In genomic region chr1:184771202-184771890, GRCm38 (mm10) we compare ENCODE assay signal across 9 mouse cellular contexts. TPM values are rescaled to one million over a fixed set of nuclear protein-coding genes. Genes with fewer than 3 reads are reported as not detected.
A peak's percentile ranks its signal among the peaks of the same experiment; 100 is the strongest.
DNase-seq lines count a peak whose midpoint lies in the region; ATAC-seq and TF ChIP-seq lines count a peak whose summit lies in the region.
"Had no signal": no experiment of that assay in that cellular context is flagged by ENCODE, and none has a peak within 500 bp of the region (broad histone marks: within the 10 kb centered on the region; RNA-seq: fewer than 3 reads in every experiment).

No protein-coding gene starts in this region.

- TF ChIP-seq EP300 in CH12.LX (IDR thresholded peaks at IDR 0.05; ENCODE audit: low read length) = no peak

- H3K36me3 ChIP-seq in CH12.LX (replicated peaks in 1 of 2; ENCODE audit: control insufficient read depth in 1 of 2, insufficient read depth in 1 of 2, low read length in 1 of 2) = no peaks in the 10 kb centered on the region
- H3K36me3 ChIP-seq in forebrain, embryonic 13.5 days (ENCODE audit: poor library complexity, severe bottlenecking) = no peaks in the 10 kb centered on the region
- no peaks in the 10 kb centered on the region for H3K36me3 ChIP-seq in thymus, adult 2 months (ENCODE audit: control insufficient read depth, insufficient read depth, low read length)

- no peak overlapping the region for H3K4me3 ChIP-seq in CH12.LX (replicated peaks in 1 of 3; ENCODE audit: low read depth in 2 of 3, low read length in 2 of 3, poor library complexity in 1 of 3)
- H3K4me3 ChIP-seq in forebrain, embryonic 13.5 days = no peak overlapping the region
- no peak overlapping the region for H3K4me3 ChIP-seq in thymus, adult 2 months (ENCODE audit: control insufficient read depth, insufficient read depth, low read length)
- H3K4me3 ChIP-seq: erythroblast, embryonic 14.5 days had no signal

- dilution Hi-C loops in CH12.LX (cut with MboI; ENCODE audit: extremely low pct_ligation_motif_present, extremely low pct_unique_long_range_greater_than_20kb, low sequenced_read_pairs) = no loop called here

- peak; percentile 71 to 75 for TF ChIP-seq CTCF in CH12.LX (conservative IDR thresholded peaks at IDR 0.05 in 1 of 2, IDR thresholded peaks at IDR 0.05 in 1 of 2; ENCODE audit: low read depth in 2 of 2, low read length in 2 of 2)
- TF ChIP-seq CTCF in thymus, adult 2 months (IDR thresholded peaks at IDR 0.05; ENCODE audit: borderline replicate concordance, control insufficient read depth, extremely low read depth, insufficient read depth, low read length, poor library complexity) = 0 out of 2 replicates have a peak, but pooled peaks have one; percentile 52

- peaks cover 0 to 4% of the 10 kb centered on the region in 2 experiments; a peak in 1 of 4 replicates for H3K4me1 ChIP-seq in CH12.LX (ENCODE audit: control insufficient read depth in 1 of 2, insufficient read depth in 2 of 2)
- H3K4me1 ChIP-seq in forebrain, embryonic 13.5 days = no peaks in the 10 kb centered on the region
- H3K4me1 ChIP-seq in thymus, adult 2 months (replicated peaks; ENCODE audit: control insufficient read depth, insufficient read depth, low read length) = no peaks in the 10 kb centered on the region

- H3K27me3 ChIP-seq in CH12.LX (replicated peaks) = no peaks in the 10 kb centered on the region
- no peaks in the 10 kb centered on the region; the same call in 1 of the 2 replicates for H3K27me3 ChIP-seq in forebrain, embryonic 13.5 days
- no peaks in the 10 kb centered on the region for H3K27me3 ChIP-seq in thymus, adult 2 months (ENCODE audit: control insufficient read depth, insufficient read depth, low read length)

- no peak for TF ChIP-seq POLR2A in CH12.LX (IDR thresholded peaks at IDR 0.05; ENCODE audit: low read depth, low read length)
- TF ChIP-seq POLR2A in thymus, adult 2 months (IDR thresholded peaks at IDR 0.05; ENCODE audit: control insufficient read depth, extremely low read depth, insufficient read depth, low read length, poor library complexity) = no peak

- peak; percentile 57; the same call in 1 of the 2 replicates for ATAC-seq in forebrain, embryonic 13.5 days
- peak; percentile 67; the same call in 1 of the 2 replicates for ATAC-seq in neutrophil, adult 5-6 weeks (ENCODE audit: extremely low read depth, insufficient number of reproducible peaks, low FRiP score, poor library complexity, severe bottlenecking)

- no peak overlapping the region for H3K27ac ChIP-seq in CH12.LX (ENCODE audit: insufficient read depth, low read depth)
- H3K27ac ChIP-seq in forebrain, embryonic 13.5 days = no peak overlapping the region
- H3K27ac ChIP-seq in thymus, adult 2 months (ENCODE audit: control insufficient read depth, insufficient read depth, low read length) = no peak overlapping the region

- H3K9ac ChIP-seq in CH12.LX (ENCODE audit: insufficient read depth, low read depth) = no peak overlapping the region
- no peak overlapping the region for H3K9ac ChIP-seq in forebrain, embryonic 13.5 days

- H3K9me3 ChIP-seq in CH12.LX (replicated peaks; ENCODE audit: low read length) = no peaks in the 10 kb centered on the region
- no peaks in the 10 kb centered on the region for H3K9me3 ChIP-seq in forebrain, embryonic 13.5 days (replicated peaks)

- no peaks in the 10 kb centered on the region for H3K79me2 ChIP-seq in CH12.LX (replicated peaks; ENCODE audit: control insufficient read depth, extremely low read depth, insufficient read depth, poor library complexity, severe bottlenecking)

- H3K4me2 ChIP-seq in CH12.LX (ENCODE audit: insufficient read depth, low read depth, poor library complexity, severe bottlenecking) = no peak overlapping the region
- H3K4me2 ChIP-seq in forebrain, embryonic 13.5 days = no peak overlapping the region

- WGBS in forebrain, embryonic 13.5 days = 25% methylated on average over 18 of the region's 18 CpGs
- WGBS in thymus, adult 2 months = 25% methylated on average over 18 of the region's 18 CpGs

- peak; percentile 50 for TF ChIP-seq RAD21 in CH12.LX (IDR thresholded peaks at IDR 0.05; ENCODE audit: low read depth, low read length)

- peak; percentile 70 for DNase-seq in CH12.LX (ENCODE audit: extremely low read depth)
- DNase-seq in c-Kit-positive CD71-positive TER-119-positive erythroid progenitor cells, embryonic 14.5 days (ENCODE audit: low spot score) = peak; percentile 61
- peak; percentile 86 to 92 for DNase-seq in heart, postnatal 10 days
- peak; percentile 93 for DNase-seq in kidney, postnatal 4 days
- DNase-seq in lung, adult 18-20 months = peak; percentile 58 to 72
- DNase-seq in thymus, adult 2 months = peak; percentile 57

- in situ Hi-C loops in CH12.LX (cut with MboI; ENCODE audit: low pct_ligation_motif_present, low pct_unique_long_range_greater_than_20kb, low sequenced_read_pairs) = no loop called here

- intact Hi-C loops in heart, postnatal 10 days (cut with DNase I) = loop anchor here (2.0 to 10.0 kb wide), 3 partner anchors 23 to 507 kb away; no protein-coding TSS in a partner anchor

TF ChIP-seq in CH12.LX, 34 proteins besides CTCF, POLR2A, EP300 and RAD21:
- TF ChIP-seq KAT2A (IDR thresholded peaks at IDR 0.05; ENCODE audit: insufficient replicate concordance, low read length) (no peak), GABPA (IDR thresholded peaks at IDR 0.05; ENCODE audit: insufficient replicate concordance, low read depth, low read length) (no peak), UBTF (IDR thresholded peaks at IDR 0.05; ENCODE audit: low read depth, low read length) (no peak), ZNF384 (IDR thresholded peaks at IDR 0.05; ENCODE audit: low read depth, low read length) (peak; percentile 94), USF1 (IDR thresholded peaks at IDR 0.05; ENCODE audit: low read depth, low read length) (no peak), SMC3 (IDR thresholded peaks at IDR 0.05; ENCODE audit: low read depth, low read length) (peak; percentile 36), HCFC1 (IDR thresholded peaks at IDR 0.05; ENCODE audit: low read depth, low read length) (no peak)

RNA-seq across cellular contexts. Expression of gene Hlx, which starts 38.9 kb away (rescaled TPM):
- 0.64 and 0.80 TPM in 2 replicates for total RNA-seq in CH12.LX (2012; rRNA removed)
- 0.34 and 0.38 TPM in 2 replicates for total RNA-seq in CH12.LX (2014; rRNA removed)
- polyA plus RNA-seq in CH12.LX (2012; ENCODE audit: insufficient read length, low read depth) = 1.1 and 2.4 TPM in 2 replicates
- polyA plus RNA-seq in forebrain, embryonic 13.5 days (2015; fragmentation: Nextera tagmentation; extraction: Ambion mirVana) = 1.5 and 1.7 TPM in 2 replicates
- total RNA-seq in heart, postnatal 10 days (2021) = 10 to 100 TPM; 23.2 to 27.1 TPM
- total RNA-seq in neutrophil, adult 5-6 weeks (2017) = 33.6 and 34.1 TPM in 2 replicates
- polyA plus RNA-seq in thymus, adult 2 months (2012; rRNA removed) = 15.5 and 18.4 TPM in 2 replicates

RNA-seq across cellular contexts. Expression of gene Marc1, which starts 39.8 kb away (rescaled TPM):
- not detected in 2 replicates for total RNA-seq in CH12.LX (2012; rRNA removed)
- not detected in 2 replicates for total RNA-seq in CH12.LX (2014; rRNA removed)
- polyA plus RNA-seq in CH12.LX (2012; ENCODE audit: insufficient read length, low read depth) = not detected in 2 replicates
- polyA plus RNA-seq in forebrain, embryonic 13.5 days (2015; fragmentation: Nextera tagmentation; extraction: Ambion mirVana) = 0.22 TPM in 1 of 2 replicates, not detected in the other
- not detected for total RNA-seq in heart, postnatal 10 days (2021)
- not detected in 2 replicates for total RNA-seq in neutrophil, adult 5-6 weeks (2017)
- 5.2 and 6.2 TPM in 2 replicates for polyA plus RNA-seq in thymus, adult 2 months (2012; rRNA removed)
- polyA plus RNA-seq: erythroblast, embryonic 14.5 days had no signal

Comparison
In these comparisons a context has a peak if more than half of its experiments do, and no peak if none do; other contexts are left out.
1. RNA of gene Hlx, which starts 38.9 kb away (total RNA-seq): 33.6 to 34.1 TPM in neutrophil, adult 5-6 weeks and 23.2 to 27.1 TPM in heart, postnatal 10 days; 0.34 to 0.80 TPM in CH12.LX; every median in the first group is over 10 times any median in the second.
2. Peak in every context shown above with its lines, with median percentiles within 50 percentile points of each other: DNase-seq.